Comparison of ENCODE assay signal across 13 mouse cellular contexts in genomic region chr11:53788196-53788595, GRCm38 (mm10). TPM values are rescaled to one million over a fixed set of nuclear protein-coding genes. Genes with fewer than 3 reads are reported as not detected.
A peak's percentile ranks its signal among the peaks of the same experiment; 100 is the strongest.
DNase-seq lines count a peak whose midpoint lies in the region; ATAC-seq and TF ChIP-seq lines count a peak whose summit lies in the region.
"Had no signal": no experiment of that assay in that cellular context is flagged by ENCODE, and none has a peak within 500 bp of the region (broad histone marks: within the 10 kb centered on the region; RNA-seq: fewer than 3 reads in every experiment).

No protein-coding gene starts in this region.

- H3K4me2 ChIP-seq in heart, embryonic 11.5 days, result no peak overlapping the region
- H3K4me2 ChIP-seq: limb, embryonic 13.5 days; midbrain, embryonic 12.5 days; stomach, embryonic 15.5 days had no signal

- H3K9ac ChIP-seq in heart, embryonic 11.5 days (ENCODE audit: low read depth, low read length), result no peak overlapping the region
- H3K9ac ChIP-seq in ES-E14 (ENCODE audit: insufficient read depth, low read depth, low read length, poor library complexity, severe bottlenecking), result 0 out of 2 replicates have a peak overlapping the region, but pooled peaks have one; percentile 14
- H3K9ac ChIP-seq: limb, embryonic 13.5 days; midbrain, embryonic 12.5 days; stomach, embryonic 15.5 days had no signal

- peak; percentile 99 for DNase-seq in heart, adult 11 months
- DNase-seq in ES-E14 (ENCODE audit: low read depth, low spot score), result no peak
- peak; percentile 35 for DNase-seq in gastrocnemius, postnatal 10 days
- peak; percentile 45 for DNase-seq in lung, adult 2 months
- DNase-seq in thymus, adult 18-20 months, result no peak
- DNase-seq in left cerebral cortex, adult 18-20 months (ENCODE audit: low spot score in 2 of 2), result no peak
- DNase-seq: B cell, adult 2 months; cerebellum, adult 11-12 months had no signal

- TF ChIP-seq POLR2A in lung, adult 2 months (IDR thresholded peaks at IDR 0.05; ENCODE audit: borderline replicate concordance, extremely low read depth, low read depth, low read length), result peak; percentile 23; the same call in 1 of the 2 replicates

- in situ Hi-C loops in ES-E14 (cut with MboI; ENCODE audit: low sequenced_read_pairs in 2 of 2, unreplicated experiment in 2 of 2), result no loop called here

- no peak overlapping the region for H3K4me3 ChIP-seq in heart, embryonic 11.5 days (ENCODE audit: low read depth, low read length)
- no peak overlapping the region for H3K4me3 ChIP-seq in ES-E14 (ENCODE audit: insufficient read depth in 1 of 2, low read depth in 1 of 2, low read length in 2 of 2, poor library complexity in 1 of 2, severe bottlenecking in 1 of 2)
- H3K4me3 ChIP-seq in lung, adult 2 months (replicated peaks; ENCODE audit: extremely low read depth, low read depth, low read length), result no peak overlapping the region
- H3K4me3 ChIP-seq: limb, embryonic 13.5 days; midbrain, embryonic 12.5 days; stomach, embryonic 15.5 days had no signal

- no peak overlapping the region for H3K27ac ChIP-seq in heart, embryonic 11.5 days (ENCODE audit: low read depth, low read length)
- peak overlapping the region; percentile 9 for H3K27ac ChIP-seq in ES-E14 (ENCODE audit: insufficient read depth, low read depth, low read length, poor library complexity, severe bottlenecking)
- H3K27ac ChIP-seq: limb, embryonic 13.5 days; midbrain, embryonic 12.5 days; stomach, embryonic 15.5 days had no signal

- no peaks in the 10 kb centered on the region for H3K27me3 ChIP-seq in heart, embryonic 11.5 days (ENCODE audit: control insufficient read depth, insufficient read depth, low read length)
- H3K27me3 ChIP-seq: limb, embryonic 13.5 days; stomach, embryonic 15.5 days had no signal

- H3K36me3 ChIP-seq in heart, embryonic 11.5 days (ENCODE audit: control insufficient read depth, insufficient read depth, low read length), result no peaks in the 10 kb centered on the region
- H3K36me3 ChIP-seq in ES-E14 (ENCODE audit: control insufficient read depth, insufficient read depth, low read length, poor library complexity, severe bottlenecking), result no peaks in the 10 kb centered on the region
- H3K36me3 ChIP-seq: limb, embryonic 13.5 days; midbrain, embryonic 12.5 days; stomach, embryonic 15.5 days had no signal

- H3K9me3 ChIP-seq in heart, embryonic 11.5 days (replicated peaks; ENCODE audit: control insufficient read depth, low read length), result no peaks in the 10 kb centered on the region; the same call in 1 of the 2 replicates
- no peaks in the 10 kb centered on the region for H3K9me3 ChIP-seq in ES-E14 (ENCODE audit: control insufficient read depth, insufficient read depth, low read depth, low read length)
- H3K9me3 ChIP-seq: midbrain, embryonic 12.5 days; stomach, embryonic 15.5 days had no signal

- TF ChIP-seq CTCF in lung, adult 2 months (IDR thresholded peaks at IDR 0.05; ENCODE audit: insufficient read depth, low read length), result no peak

- no peaks in the 10 kb centered on the region; the same call in 1 of the 2 replicates for H3K4me1 ChIP-seq in heart, embryonic 11.5 days (ENCODE audit: control insufficient read depth, insufficient read depth, low read length)
- peaks cover 4 to 34% of the 10 kb centered on the region in 2 experiments for H3K4me1 ChIP-seq in ES-E14 (ENCODE audit: control insufficient read depth in 2 of 2, insufficient read depth in 2 of 2, low read length in 2 of 2, poor library complexity in 1 of 2)
- H3K4me1 ChIP-seq in lung, adult 2 months (ENCODE audit: control insufficient read depth, insufficient read depth, low read length), result peaks cover 25% of the 10 kb centered on the region
- H3K4me1 ChIP-seq: limb, embryonic 13.5 days; midbrain, embryonic 12.5 days; stomach, embryonic 15.5 days had no signal

- ATAC-seq in heart, embryonic 11.5 days (replicated peaks; ENCODE audit: insufficient number of reproducible peaks, low FRiP score, low TSS enrichment), result no peak
- ATAC-seq in frontal cortex, adult (ENCODE audit: low TSS enrichment), result no peak

- 66% methylated on average over 8 of the region's 8 CpGs for WGBS in heart, embryonic 11.5 days (ENCODE audit: insufficient replicate concordance)
- 36% methylated on average over 8 of the region's 8 CpGs for WGBS in lung, adult 2 months

TF ChIP-seq in ES-E14, 5 proteins besides CTCF, POLR2A, EP300 and RAD21:
- TF ChIP-seq HCFC1 (IDR thresholded peaks at IDR 0.05; ENCODE audit: borderline replicate concordance, insufficient read depth, low read length), result no peak
- TF ChIP-seq ZC3H11A (IDR thresholded peaks at IDR 0.05; ENCODE audit: borderline replicate concordance, low read depth, low read length), result no peak
- no peak for TF ChIP-seq MAFK (IDR thresholded peaks at IDR 0.05; ENCODE audit: insufficient read depth, low read depth, low read length)
- no peak for TF ChIP-seq CHD2 (IDR thresholded peaks at IDR 0.05; ENCODE audit: low read depth, low read length)
- no peak for TF ChIP-seq ZNF384 (IDR thresholded peaks at IDR 0.05; ENCODE audit: low read depth, low read length)
TF ChIP-seq in ES-E14: peak in this region for 0.

RNA-seq across cellular contexts. Expression of gene Gm17334, which starts 15.2 kb away (rescaled TPM):
- 0.24 TPM in 1 of 2 replicates, not detected in the other for polyA plus RNA-seq in heart, embryonic 11.5 days (2014; fragmentation: Nextera tagmentation; extraction: Ambion mirVana)
- total RNA-seq in ES-E14 (2012; rRNA removed), result 0.22 and 0.53 TPM in 2 replicates
- total RNA-seq in gastrocnemius, postnatal 10 days (2021), result under 1 TPM; 0.26 to 0.70 TPM
- 4.6 and 4.7 TPM in 2 replicates for polyA plus RNA-seq in lung, adult 2 months (2012; rRNA removed)
- under 1 TPM; 0.63 to 0.84 TPM for total RNA-seq in left cerebral cortex, adult 18-20 months (2021)
- polyA plus RNA-seq: midbrain, embryonic 12.5 days had no signal

RNA-seq across cellular contexts. Expression of gene Irf1, which starts 18.4 kb away (rescaled TPM):
- polyA plus RNA-seq in heart, embryonic 11.5 days (2014; fragmentation: Nextera tagmentation; extraction: Ambion mirVana), result 8.5 and 8.8 TPM in 2 replicates
- 28.0 and 40.1 TPM in 2 replicates for total RNA-seq in ES-E14 (2012; rRNA removed)
- 10 to 100 TPM in 1 of 2 experiments, 1 to 10 TPM in 1; 9.4 to 13.7 TPM for total RNA-seq in gastrocnemius, postnatal 10 days (2021)
- polyA plus RNA-seq in lung, adult 2 months (2012; rRNA removed), result 130 and 190 TPM in 2 replicates
- total RNA-seq in left cerebral cortex, adult 18-20 months (2021), result 1 to 10 TPM; 7.8 to 8.3 TPM

Comparison
In these comparisons a context has a peak if more than half of its experiments do, and no peak if none do; other contexts are left out.
1. DNase-seq: peak in heart, adult 11 months (single experiment), gastrocnemius, postnatal 10 days (single experiment) and lung, adult 2 months (single experiment); none in ES-E14 (single experiment), thymus, adult 18-20 months (0 of 2) and left cerebral cortex, adult 18-20 months (0 of 2).